Mouse (Mus musculus): ENCODE data around the gene Matn4. TPM values are rescaled to one million over a fixed set of nuclear protein-coding genes. Genes with fewer than 3 reads are reported as not detected.
A peak's percentile ranks its signal among the peaks of the same experiment; 100 is the strongest.

Matn4 gene
- total RNA-seq, 2 experiments from 2014 or later, result 1.2 to 1.5 TPM

DNA sequence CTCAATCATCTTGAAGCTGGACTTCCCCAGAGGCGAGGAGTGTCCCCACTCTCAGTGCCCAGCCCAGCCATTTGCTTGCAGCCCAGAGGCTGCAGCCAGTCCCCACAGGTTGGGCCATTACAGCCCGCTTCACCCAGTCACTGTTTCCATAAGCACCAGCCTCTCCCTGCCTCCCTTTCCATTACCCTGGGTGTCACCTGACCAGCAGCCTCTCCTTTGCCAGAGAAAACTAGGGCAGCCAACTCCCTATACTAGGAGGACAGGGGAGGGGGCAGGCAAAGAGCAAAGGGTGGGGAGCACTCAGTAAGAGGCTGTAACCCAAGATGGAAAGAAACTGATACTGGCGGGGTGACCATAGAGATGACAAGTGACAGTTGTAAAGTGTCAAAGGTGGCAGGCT, 32.0 kb upstream of the Matn4 start:
- DNase-seq, result no peak
- intact Hi-C loops (cut with DNase I), result no loop called here

GRCm38 (mm10) chr2:164436215-164436913, 31.4 kb upstream of the Matn4 start:
- no peak for DNase-seq
- intact Hi-C loops (cut with DNase I), result no loop called here

DNA sequence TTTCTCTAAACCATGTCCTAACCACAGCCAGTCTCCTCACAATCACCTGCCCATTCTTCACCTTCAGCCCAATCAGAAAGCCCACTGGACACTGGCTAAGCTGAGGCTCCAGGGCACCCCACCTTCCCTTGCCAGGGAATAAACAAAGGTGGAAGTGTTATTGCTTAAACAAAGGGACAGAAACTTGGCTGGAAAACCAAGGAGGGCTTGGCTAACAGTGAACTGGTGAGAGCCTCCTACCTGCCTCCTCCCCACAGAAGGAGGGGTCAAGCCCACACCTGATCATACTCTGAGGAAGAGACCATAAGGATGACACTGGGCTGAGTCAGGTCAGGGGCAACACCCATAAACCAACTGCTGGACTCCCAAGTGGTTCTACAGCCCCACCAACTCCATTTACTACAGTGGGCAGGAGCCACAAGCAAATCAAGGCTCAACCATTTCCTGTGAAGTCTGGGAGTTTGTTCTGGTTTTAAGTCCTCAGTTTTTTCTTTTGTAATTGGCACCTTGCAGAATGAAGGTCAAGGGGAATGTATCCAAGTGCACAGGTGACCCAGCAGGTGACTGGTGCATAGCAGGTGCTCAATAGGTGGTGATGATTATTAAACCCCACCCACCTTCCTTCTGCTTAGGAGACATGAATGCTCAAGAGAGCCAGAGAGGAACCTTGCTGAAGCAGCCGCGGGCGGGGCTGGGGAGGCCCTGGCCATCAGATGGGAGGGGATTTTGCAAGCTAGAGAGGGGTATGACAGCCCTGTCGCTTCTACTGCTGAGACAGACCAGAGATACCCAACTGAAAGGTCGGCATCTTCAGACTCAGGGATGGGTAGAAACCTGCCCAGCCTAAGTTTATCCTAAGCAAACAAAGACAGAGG, 30.5 kb upstream of the Matn4 start:
- intact Hi-C loops (cut with DNase I), result no loop called here
- DNase-seq, result no peak

DNA sequence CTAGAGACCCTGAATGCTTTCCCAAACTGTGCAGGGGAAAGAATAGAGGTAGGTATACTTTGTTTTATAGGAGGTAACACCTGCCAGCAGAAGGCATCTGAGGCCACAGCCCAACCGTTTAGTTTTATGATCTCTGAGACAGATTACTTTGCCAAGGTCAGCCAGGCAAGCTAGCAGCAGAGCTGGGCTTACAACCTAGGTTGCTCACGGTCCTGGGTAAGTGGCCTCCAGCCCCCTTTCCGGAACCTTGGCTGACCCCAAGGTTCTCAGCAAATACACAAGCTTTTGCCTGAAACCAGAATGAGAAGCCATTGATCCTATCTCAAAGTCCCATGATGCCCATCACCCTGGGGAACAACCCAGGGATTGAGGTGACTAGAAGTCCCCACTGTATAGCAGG, 29.7 kb upstream of the Matn4 start:
- no peak for DNase-seq
- intact Hi-C loops (cut with DNase I), result no loop called here

- no peak for DNase-seq
- intact Hi-C loops (cut with DNase I), result no loop called here
Observed at GRCm38 (mm10) chr2:164433278-164433895, 28.4 kb upstream of the Matn4 start.

- intact Hi-C loops (cut with DNase I), result no loop called here
- DNase-seq, result peak; percentile 27 to 35
Observed at GRCm38 (mm10) chr2:164432541-164433191, 27.7 kb upstream of the Matn4 start.

- DNase-seq, result peak in 1 of 2 experiments; percentile 31
Observed at GRCm38 (mm10) chr2:164431676-164432465, 26.9 kb upstream of the Matn4 start.

GRCm38 (mm10) chr2:164430697-164431096, 25.7 kb upstream of the Matn4 start:
- no peak for DNase-seq
- intact Hi-C loops (cut with DNase I), result no loop called here

More at GRCm38 (mm10) chr2:164431676-164432465, 26.9 kb upstream of the Matn4 start:
- intact Hi-C loops (cut with DNase I), result no loop called here

DNA sequence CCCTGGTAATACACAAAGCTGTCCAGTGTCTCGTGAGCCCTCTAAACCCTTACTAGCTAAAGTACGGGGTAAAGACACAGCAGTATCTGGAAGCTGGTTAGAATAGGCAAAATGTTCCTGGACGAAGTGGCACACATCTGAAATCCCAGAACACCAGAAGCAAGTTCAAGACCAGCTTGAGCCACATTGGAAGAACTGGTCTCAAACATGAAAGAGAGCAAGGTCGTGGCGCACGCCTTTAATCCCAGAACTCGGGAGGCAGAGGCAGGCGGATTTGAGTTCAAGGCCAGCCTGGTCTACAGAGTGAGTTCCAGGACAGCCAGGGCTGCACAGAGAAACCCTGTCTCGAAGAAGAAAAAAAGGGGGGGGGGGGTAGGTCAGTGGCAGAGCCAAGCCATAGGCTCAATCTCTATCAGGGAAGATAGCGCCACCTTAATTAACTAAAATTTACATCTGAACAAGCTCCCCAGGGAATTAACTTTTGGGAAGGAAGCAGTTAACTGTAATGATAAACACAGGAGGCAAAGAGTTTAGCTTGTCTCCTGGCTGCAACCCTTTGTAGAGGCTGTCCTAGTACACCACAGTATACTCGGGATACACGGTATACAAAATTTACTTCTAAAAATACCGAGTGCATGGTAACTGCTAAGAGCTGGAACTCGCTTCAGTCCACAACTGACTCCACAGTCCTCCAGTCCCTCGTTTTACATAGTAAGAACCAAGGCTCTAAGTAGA, 25.1 kb upstream of the Matn4 start:
- DNase-seq, result no peak
- intact Hi-C loops (cut with DNase I), result no loop called here

DNA sequence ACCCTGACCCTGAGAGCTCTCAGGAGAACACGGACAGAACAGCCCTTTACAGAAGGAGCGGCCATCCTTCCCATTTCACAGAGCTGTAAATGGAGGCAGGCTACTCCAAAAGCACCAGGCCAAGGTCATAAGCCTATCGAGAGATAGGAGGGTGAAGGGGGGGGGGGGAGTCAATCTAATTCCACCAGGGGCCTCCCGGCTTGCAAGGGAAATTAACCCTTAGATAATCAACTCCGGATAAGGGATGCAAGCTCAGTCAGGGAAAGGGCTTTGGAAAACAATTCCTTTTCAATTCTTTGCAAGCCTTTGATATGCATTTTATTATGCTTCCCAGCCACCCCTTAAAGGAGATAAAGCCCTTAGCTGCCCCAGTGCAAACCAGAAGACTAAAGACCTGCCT, 23.5 kb upstream of the Matn4 start:
- DNase-seq, result no peak
- intact Hi-C loops (cut with DNase I), result no loop called here

DNA sequence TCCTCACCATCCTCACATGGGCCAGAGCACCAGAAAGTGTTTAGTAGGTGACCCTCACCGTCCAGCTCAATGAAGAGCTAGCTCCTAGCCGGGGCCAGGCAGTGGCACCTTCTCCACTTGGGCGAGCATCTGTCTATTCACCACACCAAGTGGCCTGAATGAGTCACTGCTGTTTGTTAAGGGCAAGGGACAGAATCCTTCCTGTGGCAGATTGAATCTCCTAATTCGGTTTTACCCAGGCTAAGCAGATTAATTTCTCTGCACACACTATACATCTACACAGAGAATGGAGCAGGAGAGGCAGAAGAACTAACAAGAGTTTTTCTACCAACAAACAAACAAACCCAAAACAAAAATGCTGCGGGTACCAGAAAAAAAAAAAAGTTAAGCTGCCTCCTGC, 22.0 kb upstream of the Matn4 start:
- intact Hi-C loops (cut with DNase I), result no loop called here
- no peak for DNase-seq

DNA sequence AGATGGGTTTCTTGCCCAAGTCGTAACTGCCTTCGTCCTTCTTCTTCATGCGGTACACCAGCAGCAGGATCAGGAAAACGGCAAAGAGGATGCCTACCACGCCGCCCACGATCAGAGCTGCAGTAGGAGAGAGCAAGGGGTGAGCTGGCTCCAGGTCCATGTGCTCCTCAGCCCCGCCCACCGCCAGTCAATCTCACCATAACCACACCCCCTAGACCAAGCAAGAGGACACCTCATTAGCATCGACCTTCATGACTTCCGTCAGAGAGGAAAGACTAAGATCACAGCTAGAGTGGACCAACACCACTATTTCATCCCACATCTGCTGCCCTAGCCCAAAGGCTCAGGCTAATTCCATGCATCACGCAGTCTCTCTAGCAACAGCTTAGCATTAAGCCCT, 21.2 kb upstream of the Matn4 start:
- DNase-seq, result no peak
- intact Hi-C loops (cut with DNase I), result no loop called here

GRCm38 (mm10) chr2:164425401-164425800, 20.4 kb upstream of the Matn4 start:
- no peak for DNase-seq
- intact Hi-C loops (cut with DNase I), result no loop called here

DNA sequence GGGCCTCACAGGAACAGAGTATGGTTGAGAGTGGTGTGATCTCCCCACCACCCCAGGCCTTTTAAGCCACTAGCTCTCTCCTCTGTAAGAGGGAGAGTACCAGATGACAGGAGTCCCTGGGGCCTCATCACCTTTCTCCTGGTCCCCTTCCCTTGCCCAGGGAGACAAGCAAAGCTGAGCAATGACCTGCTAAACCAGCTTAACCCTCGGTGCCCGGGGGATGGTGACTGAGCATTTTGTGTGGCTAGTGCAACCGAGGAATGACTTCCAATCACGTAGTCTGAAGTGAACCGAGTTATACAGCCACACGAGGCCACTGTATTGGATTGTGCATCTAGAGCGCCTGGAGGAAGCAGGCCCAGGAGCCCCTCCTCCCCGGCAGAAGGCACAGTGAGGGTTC, 19.4 kb upstream of the Matn4 start:
- DNase-seq, result no peak
- intact Hi-C loops (cut with DNase I), result no loop called here

- intact Hi-C loops (cut with DNase I), result no loop called here
- DNase-seq, result no peak
Observed at GRCm38 (mm10) chr2:164423464-164423863, 18.5 kb upstream of the Matn4 start.

DNA sequence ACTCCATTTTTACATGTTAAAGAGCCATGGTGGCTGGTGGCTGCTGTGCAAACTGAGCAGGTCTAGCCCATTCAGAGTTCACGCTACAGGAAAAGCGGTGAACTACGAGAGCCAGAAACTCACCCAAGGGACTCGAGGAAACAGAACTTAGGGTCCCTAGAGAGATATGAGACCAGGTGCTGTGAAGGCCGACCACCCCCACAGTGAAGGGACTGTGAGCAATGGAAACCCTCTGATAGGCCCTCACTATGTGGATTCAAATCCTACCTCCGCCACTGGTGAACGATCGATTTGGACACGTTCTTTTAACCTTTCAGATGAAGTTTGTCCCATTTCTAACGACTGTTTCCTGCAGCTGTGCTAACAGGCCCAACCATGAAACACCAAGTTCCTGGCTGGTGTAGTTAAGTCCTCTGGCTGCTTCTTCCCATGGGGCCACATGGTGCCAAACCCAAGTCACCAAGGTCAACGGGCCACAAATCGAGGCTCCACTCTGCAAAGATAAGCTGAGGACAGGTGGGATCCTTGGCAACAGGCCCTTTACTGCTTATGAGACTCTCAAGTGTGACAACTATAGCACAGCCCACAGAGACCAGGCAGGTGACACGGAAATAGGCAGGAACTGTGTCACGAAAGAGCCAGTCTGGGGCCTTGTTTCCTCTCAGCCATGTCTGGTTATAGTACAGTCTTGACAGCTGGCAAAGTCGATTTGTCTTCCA, 17.9 kb upstream of the Matn4 start:
- intact Hi-C loops (cut with DNase I), result no loop called here

DNA sequence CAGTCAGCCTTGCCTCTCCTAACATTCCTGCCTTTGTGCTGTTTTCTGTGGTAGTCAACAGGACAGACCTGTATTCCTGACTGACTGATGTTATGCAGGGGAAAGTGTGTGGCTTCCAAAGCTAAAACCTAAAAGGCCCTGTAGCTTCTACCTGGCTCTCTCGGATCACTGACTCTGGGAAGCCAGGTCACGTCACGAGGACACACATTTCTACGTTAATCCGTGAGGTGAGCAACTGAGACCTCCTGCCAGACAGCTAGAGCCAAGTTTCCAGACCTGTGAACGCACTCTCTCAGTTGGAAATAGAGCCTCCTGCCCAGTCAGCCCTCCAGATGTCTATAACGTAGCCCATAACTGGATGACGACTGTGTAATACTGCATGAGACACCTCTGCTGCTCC, 17.0 kb upstream of the Matn4 start:
- DNase-seq, result no peak
- intact Hi-C loops (cut with DNase I), result no loop called here

More for the DNA sequence above, 17.9 kb upstream of the Matn4 start:
- DNase-seq, result no peak

GRCm38 (mm10) chr2:164421306-164421705, 16.3 kb upstream of the Matn4 start:
- no peak for DNase-seq
- intact Hi-C loops (cut with DNase I), result no loop called here

DNA sequence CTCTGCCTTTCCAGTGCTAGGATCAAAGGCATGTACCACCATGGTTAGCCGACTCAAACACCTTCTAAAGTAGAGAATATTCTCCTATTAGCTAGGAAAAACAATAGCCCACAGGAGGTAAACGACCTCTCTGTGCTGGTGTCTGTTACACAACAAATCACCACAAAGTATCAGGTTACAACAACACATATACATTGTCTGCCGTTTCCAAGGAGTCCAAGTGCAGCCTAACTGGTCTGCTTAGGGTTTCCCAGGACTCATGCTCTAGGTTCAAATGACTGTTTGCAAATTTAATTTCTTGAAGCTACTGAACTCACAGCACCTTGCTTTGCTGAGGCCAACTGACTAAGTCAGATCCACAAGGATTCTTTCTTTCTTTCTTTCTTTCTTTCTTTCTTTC, 14.5 kb upstream of the Matn4 start:
- no peak for DNase-seq
- intact Hi-C loops (cut with DNase I), result no loop called here
